In genomic region chr13:10109542-10109941, GRCm38 (mm10) we compare ENCODE assay signal across 16 mouse cellular contexts.
DNase-seq lines count a peak whose midpoint lies in the region; ATAC-seq and TF ChIP-seq lines count a peak whose summit lies in the region.
"Had no signal": no experiment of that assay in that cellular context is flagged by ENCODE, and none has a peak within 500 bp of the region (broad histone marks: within the 10 kb centered on the region; RNA-seq: fewer than 3 reads in every experiment).

No protein-coding gene starts in this region.

- DNase-seq in adrenal gland, adult (ENCODE audit: inconsistent age in 2 of 2, low spot score in 1 of 2) = peak; percentile 22 to 54
- DNase-seq in adrenal gland, postnatal 10 days = no peak
- DNase-seq in liver, adult 2 months (ENCODE audit: extremely low read depth, low read depth, low spot score) = peak; percentile 9
- no peak for DNase-seq in liver, embryonic 11.5 days (ENCODE audit: low spot score)
- DNase-seq in thymus, postnatal 14 days = no peak
- no peak for DNase-seq in left cerebral cortex, postnatal 4 days
- DNase-seq: cerebellum, adult 9-10 months; embryo, embryonic 11 days; forebrain, postnatal 0 days; layer of hippocampus, postnatal 36 days had no signal

- H3K4me2 ChIP-seq in liver, embryonic 11.5 days = no peak overlapping the region
- H3K4me2 ChIP-seq in kidney, embryonic 16.5 days (replicated peaks; ENCODE audit: low read depth, low read length) = no peak overlapping the region
- H3K4me2 ChIP-seq: limb, embryonic 12.5 days; midbrain, embryonic 11.5 days had no signal

- no peak overlapping the region for H3K27ac ChIP-seq in liver, adult 2 months (replicated peaks; ENCODE audit: insufficient read depth, low read depth, low read length)
- H3K27ac ChIP-seq in liver, embryonic 11.5 days (ENCODE audit: low read depth, low read length) = no peak overlapping the region
- H3K27ac ChIP-seq in kidney, embryonic 16.5 days (ENCODE audit: low read length) = 0 out of 2 replicates have a peak overlapping the region, but pooled peaks have one; percentile 4
- H3K27ac ChIP-seq: limb, embryonic 12.5 days had no signal

- intact Hi-C loops in left cerebral cortex, postnatal 4 days (cut with DNase I) = no loop called here

- H3K4me1 ChIP-seq in liver, adult 2 months (ENCODE audit: control insufficient read depth, insufficient read depth, low read length) = no peaks in the 10 kb centered on the region
- no peaks in the 10 kb centered on the region for H3K4me1 ChIP-seq in liver, embryonic 11.5 days (replicated peaks; ENCODE audit: control insufficient read depth, insufficient read depth, low read length)
- no peaks in the 10 kb centered on the region for H3K4me1 ChIP-seq in kidney, embryonic 16.5 days (ENCODE audit: insufficient read depth, low read length)
- H3K4me1 ChIP-seq: limb, embryonic 12.5 days had no signal

- TF ChIP-seq POLR2A in liver, adult 2 months (IDR thresholded peaks at IDR 0.05; ENCODE audit: extremely low read depth, insufficient read depth, low read length) = no peak

- H3K9me3 ChIP-seq in liver, embryonic 11.5 days (ENCODE audit: control insufficient read depth, low read length) = no peaks in the 10 kb centered on the region
- no peaks in the 10 kb centered on the region for H3K9me3 ChIP-seq in kidney, embryonic 16.5 days (ENCODE audit: low read length)
- H3K9me3 ChIP-seq: limb, embryonic 12.5 days had no signal

- H3K36me3 ChIP-seq in liver, adult 2 months (ENCODE audit: control insufficient read depth, insufficient read depth, low read length) = no peaks in the 10 kb centered on the region
- H3K36me3 ChIP-seq in liver, embryonic 11.5 days (ENCODE audit: control insufficient read depth, insufficient read depth, low read length) = no peaks in the 10 kb centered on the region
- H3K36me3 ChIP-seq in kidney, embryonic 16.5 days (ENCODE audit: insufficient read depth, low read length) = no peaks in the 10 kb centered on the region
- H3K36me3 ChIP-seq: limb, embryonic 12.5 days had no signal

- 41% methylated on average over 1 of the region's 1 CpGs for WGBS in liver, adult 2 months
- 61% methylated on average over 1 of the region's 1 CpGs for WGBS in liver, embryonic 11.5 days
- WGBS in kidney, embryonic 16.5 days = 50% methylated on average over 1 of the region's 1 CpGs

- no peak for ATAC-seq in liver, embryonic 11.5 days (replicated peaks; ENCODE audit: low FRiP score)
- ATAC-seq in kidney, embryonic 16.5 days (ENCODE audit: low FRiP score, low TSS enrichment) = 0 out of 2 replicates have a peak, but pooled peaks have one; percentile 75
- ATAC-seq in megakaryocyte, adult 5-6 weeks (ENCODE audit: poor library complexity, severe bottlenecking) = peak; percentile 21; the same call in 1 of the 2 replicates
- ATAC-seq: forebrain, postnatal 0 days had no signal

- H3K4me3 ChIP-seq in liver, adult 2 months (ENCODE audit: insufficient read depth, low read depth, low read length) = no peak overlapping the region
- H3K4me3 ChIP-seq in liver, embryonic 11.5 days (ENCODE audit: low read depth, low read length) = no peak overlapping the region
- H3K4me3 ChIP-seq in kidney, embryonic 16.5 days (ENCODE audit: low read length) = no peak overlapping the region
- H3K4me3 ChIP-seq: erythroblast, embryonic 14.5 days; limb, embryonic 12.5 days; myocyte had no signal

- no peak for TF ChIP-seq CTCF in liver, adult 2 months (IDR thresholded peaks at IDR 0.05; ENCODE audit: low read depth, low read length)

- H3K27me3 ChIP-seq in liver, adult 2 months (ENCODE audit: control insufficient read depth, insufficient read depth, low read length) = no peaks in the 10 kb centered on the region
- H3K27me3 ChIP-seq in liver, embryonic 11.5 days (replicated peaks; ENCODE audit: control insufficient read depth, insufficient read depth, low read length) = no peaks in the 10 kb centered on the region
- no peaks in the 10 kb centered on the region for H3K27me3 ChIP-seq in kidney, embryonic 16.5 days (ENCODE audit: insufficient read depth, low read length)
- H3K27me3 ChIP-seq: limb, embryonic 12.5 days had no signal

- H3K9ac ChIP-seq in liver, adult 2 months (ENCODE audit: low read depth, low read length) = no peak overlapping the region
- no peak overlapping the region for H3K9ac ChIP-seq in liver, embryonic 11.5 days (ENCODE audit: low read depth, low read length)
- no peak overlapping the region for H3K9ac ChIP-seq in kidney, embryonic 16.5 days (replicated peaks; ENCODE audit: low read length)
- H3K9ac ChIP-seq: forebrain, postnatal 0 days; limb, embryonic 12.5 days had no signal

- no peaks in the 10 kb centered on the region for H3K79me2 ChIP-seq in liver, adult 2 months (ENCODE audit: control insufficient read depth, insufficient read depth, low read length)

Comparison
In these comparisons a context has a peak if more than half of its experiments do, and no peak if none do; other contexts are left out.
1. DNase-seq: peak in adrenal gland, adult (2 of 2) and liver, adult 2 months (single experiment); none in adrenal gland, postnatal 10 days (single experiment), liver, embryonic 11.5 days (single experiment), thymus, postnatal 14 days (single experiment) and left cerebral cortex, postnatal 4 days (single experiment).